Mouse (Mus musculus) lung, postnatal 25 days (tissue): ENCODE measurements around the gene Cntn6.

ENCODE experiments used
- DNase-seq: peaks from one replicate; pipeline ENCODE4 v3.0.0; 2022; ENCODE audit warnings: low spot score

Cntn6 gene

DNA sequence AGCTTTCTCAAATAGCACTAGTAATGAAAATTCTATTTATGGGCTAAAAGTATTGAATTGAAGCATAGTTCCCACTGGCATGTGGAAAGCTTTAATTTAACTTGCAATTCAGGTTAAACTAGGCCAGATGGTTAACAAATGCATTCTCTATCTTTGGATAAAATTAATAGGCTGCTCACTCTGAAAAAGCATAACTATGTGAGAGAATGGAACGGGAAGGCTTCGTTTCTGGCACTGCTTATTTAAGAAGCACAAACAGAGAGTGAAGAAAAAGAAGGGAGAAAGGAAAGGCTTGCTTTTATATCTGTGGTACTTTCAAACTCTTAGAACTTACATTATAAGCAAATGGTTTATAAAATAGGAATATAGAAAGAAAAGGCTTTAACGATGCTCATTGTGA lies 268.6 kb downstream of the Cntn6 start:
- DNase-seq, result no peak

- DNase-seq, result no peak
Measured at GRCm38 (mm10) chr6:104783891-104784290, 291.3 kb downstream of the Cntn6 start.

DNA sequence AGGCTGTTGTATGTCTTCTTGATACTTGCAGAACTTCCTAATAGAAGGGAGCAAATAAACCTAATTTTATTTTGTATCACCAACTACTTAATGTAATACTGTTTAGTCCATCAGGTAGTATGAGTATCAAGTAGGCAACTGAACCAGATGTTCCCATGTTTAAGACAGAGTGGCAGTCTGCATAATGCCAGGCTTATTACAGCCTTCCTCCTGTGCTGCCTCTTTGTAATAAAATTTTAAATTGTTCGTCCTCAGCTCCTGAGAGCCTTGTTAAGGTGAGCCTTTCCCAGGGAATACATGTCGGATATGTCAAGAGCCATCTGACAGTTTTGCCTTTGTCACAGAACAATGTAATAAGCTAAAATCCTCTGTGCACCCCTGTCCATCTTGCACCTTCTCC lies 294.9 kb downstream of the Cntn6 start:
- no peak for DNase-seq

DNA sequence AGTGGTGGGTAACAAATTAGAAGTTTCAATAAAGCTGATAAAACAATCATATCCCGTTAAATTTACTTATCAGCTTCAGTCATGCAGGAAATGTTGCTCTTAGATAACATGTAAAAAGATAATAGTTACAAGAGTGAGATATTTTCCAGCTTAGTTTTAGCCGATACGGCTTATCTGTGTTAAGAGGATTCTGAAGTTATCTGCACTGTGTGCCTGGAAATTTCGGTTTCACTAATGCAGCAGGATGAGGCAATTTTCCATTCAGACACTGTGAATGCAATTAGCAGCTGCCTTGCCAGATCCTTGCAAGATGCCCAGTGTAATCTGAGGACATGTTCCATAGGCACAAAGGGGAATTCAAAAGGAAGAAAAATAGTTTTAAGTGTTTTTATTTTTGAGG lies 315.9 kb downstream of the Cntn6 start:
- no peak for DNase-seq

GRCm38 (mm10) chr6:104815610-104816009 lies 323.0 kb downstream of the Cntn6 start:
- no peak for DNase-seq

DNA sequence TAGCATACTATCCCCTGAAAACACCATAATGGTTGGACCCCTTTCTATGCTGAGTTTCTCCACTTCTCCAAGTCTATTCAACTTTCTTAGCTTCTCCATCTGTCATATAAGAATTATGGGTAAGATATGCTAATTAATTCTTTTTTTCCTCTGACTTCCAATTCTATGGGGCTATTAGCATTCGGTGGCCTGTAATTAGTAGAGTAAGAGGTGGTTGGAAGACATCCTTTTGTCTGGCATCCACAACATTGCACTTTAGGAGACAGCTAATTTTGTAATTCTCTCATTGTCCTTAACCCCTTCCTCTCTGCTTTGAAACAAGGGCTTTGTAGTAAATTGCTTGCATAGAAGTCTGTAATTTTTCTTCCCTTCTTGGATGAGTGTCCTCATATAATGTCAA lies 387.1 kb downstream of the Cntn6 start:
- DNase-seq, result no peak

DNA sequence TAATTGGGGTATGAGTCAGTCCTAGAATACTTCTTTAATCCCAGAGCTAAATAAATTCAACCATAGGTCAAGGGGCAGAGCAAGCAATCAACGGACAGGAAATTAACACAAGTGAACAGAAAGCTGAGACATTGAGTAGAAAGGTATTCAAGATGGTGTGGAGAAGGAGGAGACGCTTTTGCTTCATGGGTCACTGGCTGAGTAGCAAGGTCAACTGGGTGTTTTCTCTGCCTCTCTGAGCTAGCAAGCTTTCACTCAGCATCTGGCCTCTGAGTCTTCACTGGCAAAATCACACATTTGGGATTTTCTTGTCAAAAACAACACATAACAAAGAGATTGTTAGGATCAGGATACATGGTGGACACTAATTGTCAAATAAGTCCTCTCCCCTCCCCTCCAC lies 391.4 kb downstream of the Cntn6 start:
- no peak for DNase-seq

DNA sequence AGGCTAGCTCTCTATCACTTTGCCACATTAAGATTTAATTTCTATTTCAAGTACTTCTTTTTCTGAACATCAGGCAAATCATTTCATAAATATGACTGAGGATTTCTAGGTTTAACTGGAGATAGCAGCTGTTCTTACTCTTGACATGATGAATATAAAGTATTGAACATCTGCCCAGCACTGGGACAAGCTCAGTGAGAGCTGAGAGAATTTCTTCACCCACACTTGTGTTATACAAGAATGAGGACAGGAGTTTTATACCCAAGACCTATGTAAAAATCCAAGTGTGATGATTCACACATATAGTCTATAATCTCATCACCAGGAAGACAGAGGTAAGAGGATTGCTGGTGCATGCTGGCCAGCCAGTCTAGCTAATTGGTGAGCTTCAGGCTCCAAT lies 393.2 kb downstream of the Cntn6 start:
- no peak for DNase-seq

DNA sequence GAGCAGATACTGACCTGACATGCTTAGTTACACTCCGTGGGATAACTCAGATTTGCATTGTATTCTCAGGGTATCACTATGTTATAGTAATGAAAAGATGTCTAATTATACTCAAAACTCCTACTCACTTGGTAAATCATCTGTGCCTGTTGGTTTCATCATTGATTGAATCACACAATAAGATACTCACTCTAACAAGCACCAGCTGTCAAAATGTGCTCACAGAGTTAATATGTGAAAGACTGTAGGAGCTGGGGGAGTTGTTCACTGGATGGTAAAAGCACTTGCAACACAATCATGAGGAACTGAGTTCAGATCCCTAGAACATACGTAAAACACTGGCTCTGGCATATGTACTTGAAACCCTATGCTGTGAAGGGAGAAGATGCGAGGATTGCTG lies 398.5 kb downstream of the Cntn6 start:
- DNase-seq, result no peak
